Mouse (Mus musculus) ES-Bruce4 (cell line): Measurements from ENCODE around the gene Icam4.

Source experiments
- CTCF ChIP-seq: IDR thresholded peaks from one replicate; pipeline ENCODE4 v1.8.1; 2011; ENCODE audit warnings: low read depth, low read length
- EP300 ChIP-seq: IDR thresholded peaks from 2 replicates; pipeline ENCODE4 v1.6.1; 2011; ENCODE audit warnings: low read depth, low read length; ENCODE audit not compliant: insufficient read depth
- POLR2A ChIP-seq: IDR thresholded peaks from one replicate; pipeline ENCODE4 v1.8.1; 2011; ENCODE audit warnings: low read length; ENCODE audit not compliant: insufficient read depth

GRCm38 (mm10) chr9:20993165-20993898, 35.8 kb upstream of the Icam4 start:
- TF ChIP-seq CTCF (no peak), POLR2A (no peak), EP300 (no peak)
